Mouse (Mus musculus) intestine, embryonic 16.5 days (tissue): ENCODE measurements around the gene Gm37240. TPM values are rescaled to one million over a fixed set of nuclear protein-coding genes. Genes with fewer than 3 reads are reported as not detected.
A peak's percentile ranks its signal among the peaks of the same experiment; 100 is the strongest.

Experiments
- ATAC-seq: fragments of 200-750 bp; cut with Nextera tagmentation; 2 replicates; pipeline ENCODE4 v1.8.0; 2017; ENCODE audit warnings: moderate TSS enrichment, moderate library complexity
- H3K27ac ChIP-seq: fragments of 300-500 bp; sonication (generic); 2 replicates; pipeline ENCODE4 v1.5.1; 2014; ENCODE audit warnings: mild to moderate bottlenecking, low read length
- H3K27me3 ChIP-seq: fragments of 300-500 bp; sonication (generic); replicated peaks from 2 replicates; pipeline ENCODE4 v1.6.1; 2014; ENCODE audit warnings: low read length, control low read depth, mixed read lengths; ENCODE audit not compliant: control insufficient read depth, insufficient read depth
- H3K36me3 ChIP-seq: fragments of 300-500 bp; sonication (generic); 2 replicates; pipeline ENCODE4 v1.6.1; 2014; ENCODE audit warnings: low read length, control low read depth; ENCODE audit not compliant: control insufficient read depth, insufficient read depth
- H3K4me1 ChIP-seq: fragments of 300-500 bp; sonication (generic); 2 replicates; pipeline ENCODE4 v1.6.1; 2014; ENCODE audit warnings: low read length, control low read depth, mixed read lengths; ENCODE audit not compliant: control insufficient read depth, insufficient read depth
- H3K4me2 ChIP-seq: fragments of 300-500 bp; sonication (generic); 2 replicates; pipeline ENCODE4 v1.6.1; 2014; ENCODE audit warnings: low read depth, low read length, control low read depth
- H3K4me3 ChIP-seq: fragments of 300-500 bp; sonication (generic); 2 replicates; pipeline ENCODE4 v1.5.1; 2014; ENCODE audit warnings: mild to moderate bottlenecking, low read length
- H3K9ac ChIP-seq: fragments of 300-500 bp; sonication (generic); 2 replicates; pipeline ENCODE4 v1.6.1; 2014; ENCODE audit warnings: low read depth, low read length
- H3K9me3 ChIP-seq: fragments of 300-500 bp; sonication (generic); 2 replicates; pipeline ENCODE4 v1.6.1; 2016; ENCODE audit warnings: low read length, control low read depth; ENCODE audit not compliant: control insufficient read depth
- WGBS: fragments of 180-500 bp; shearing (Covaris S2); extraction: QIAGEN DNeasy Blood & Tissue Kit; methylation state at CpG from one replicate; pipeline ENCODE4 v1.1.7; 2014; 5-methylcytosine and 5-hydroxymethylcytosine counted together
- polyA plus RNA-seq: library from polyadenylated mRNA; unstranded; fragments of >200 nt; fragmentation: Nextera tagmentation; extraction: Ambion mirVana; gene quantifications from 2 replicates; pipeline ENCODE4 v1.2.1, GENCODE M21; 2015

Gene Gm37240
- polyA plus RNA-seq, 1 experiment from 2014 or later = 6.8 TPM

DNA sequence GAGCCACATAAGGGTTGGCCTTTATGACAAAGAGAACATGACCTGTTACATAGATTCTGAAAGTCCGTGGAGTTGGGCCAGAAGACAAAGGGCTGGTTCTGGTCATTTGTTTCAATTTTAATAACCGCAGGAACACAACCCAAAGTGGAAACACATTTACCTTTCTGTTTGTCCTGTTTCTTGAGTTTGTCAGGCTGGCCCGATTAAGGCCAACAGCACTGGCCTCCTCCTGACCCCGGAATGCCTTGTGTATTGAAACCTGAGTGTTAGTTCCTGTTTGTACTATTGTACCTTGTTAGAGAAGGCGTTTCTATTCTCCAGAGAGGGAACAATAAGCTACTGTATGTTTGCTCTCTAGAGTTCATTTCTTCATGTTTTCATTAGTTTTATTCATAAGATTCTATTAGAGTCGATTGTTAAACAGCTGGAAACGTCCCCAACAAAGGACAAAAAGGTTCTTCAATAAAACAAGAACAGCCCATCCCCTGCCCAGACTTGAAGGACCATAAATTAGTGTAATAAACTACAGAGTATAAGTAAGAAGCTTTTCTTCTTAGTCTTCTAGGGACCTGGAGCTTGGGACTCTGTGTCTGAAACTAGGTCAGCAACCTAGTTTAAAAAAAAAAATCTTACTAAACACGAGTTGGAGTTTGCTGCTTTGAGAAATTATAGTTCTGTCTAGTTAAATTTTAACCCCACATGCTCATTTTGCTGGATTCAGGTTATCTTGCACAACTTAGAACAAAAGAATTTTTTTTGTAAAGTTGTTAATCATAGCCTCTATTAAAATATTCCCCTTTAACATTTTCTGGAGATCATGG, 1112.9 kb downstream of the Gm37240 start:
- Histone ChIP-seq H3K4me2 (no peak overlapping the region), H3K4me1 (peaks cover 2% of the 10 kb centered on the region; the same call in 1 of the 2 replicates), H3K9me3 (no peaks in the 10 kb centered on the region), H3K36me3 (no peaks in the 10 kb centered on the region), H3K9ac (no peak overlapping the region), H3K27ac (peak overlapping the region; percentile 62), H3K27me3 (no peaks in the 10 kb centered on the region), H3K4me3 (no peak overlapping the region)
- peak; percentile 74 for ATAC-seq
- 38% methylated on average over 8 of the region's 8 CpGs for WGBS

GRCm38 (mm10) chr3:84771980-84772379, 1115.3 kb downstream of the Gm37240 start:
- no peaks in the 10 kb centered on the region for H3K36me3 ChIP-seq
- no peak overlapping the region for H3K9ac ChIP-seq
- no peaks in the 10 kb centered on the region for H3K27me3 ChIP-seq
- peak; percentile 56 for ATAC-seq
- H3K27ac ChIP-seq = no peak overlapping the region
- H3K9me3 ChIP-seq = no peaks in the 10 kb centered on the region
- H3K4me1 ChIP-seq = peaks cover 2% of the 10 kb centered on the region; the same call in 1 of the 2 replicates
- no peak overlapping the region for H3K4me2 ChIP-seq
- H3K4me3 ChIP-seq = no peak overlapping the region
- WGBS = 60% methylated on average over 2 of the region's 2 CpGs

DNA sequence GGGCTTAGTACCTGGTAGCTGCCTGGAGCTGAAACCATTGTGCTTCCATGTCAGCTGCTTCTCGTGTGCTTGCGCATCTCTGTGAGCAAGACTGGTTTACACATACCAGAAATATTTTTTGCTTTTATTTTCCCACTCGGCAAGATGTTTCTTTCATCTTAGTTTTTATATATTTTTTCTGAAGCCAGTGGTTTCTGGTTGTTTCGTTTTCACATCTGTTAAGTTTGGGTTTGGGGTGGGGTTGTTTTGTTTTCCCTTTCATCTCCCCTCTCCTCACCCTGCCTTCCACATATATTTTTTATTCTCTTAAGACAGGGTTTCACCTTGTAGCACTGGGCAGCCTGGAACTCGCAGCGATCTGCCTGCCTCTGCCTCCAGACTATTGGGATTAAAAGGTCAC, 1116.8 kb downstream of the Gm37240 start:
- no peaks in the 10 kb centered on the region for H3K36me3 ChIP-seq
- ATAC-seq = no peak
- no peak overlapping the region for H3K4me3 ChIP-seq
- no peak overlapping the region for H3K9ac ChIP-seq
- WGBS = 84% methylated on average over 6 of the region's 6 CpGs
- no peaks in the 10 kb centered on the region for H3K27me3 ChIP-seq
- H3K27ac ChIP-seq = no peak overlapping the region
- H3K9me3 ChIP-seq = no peaks in the 10 kb centered on the region
- no peaks in the 10 kb centered on the region for H3K4me1 ChIP-seq
- no peak overlapping the region for H3K4me2 ChIP-seq

- ATAC-seq = no peak
- WGBS = 71% methylated on average over 6 of the region's 6 CpGs
Measured at GRCm38 (mm10) chr3:84769411-84769810, 1117.9 kb downstream of the Gm37240 start.

GRCm38 (mm10) chr3:84768940-84769339, 1118.4 kb downstream of the Gm37240 start:
- Histone ChIP-seq H3K27ac (no peak overlapping the region), H3K27me3 (no peaks in the 10 kb centered on the region), H3K36me3 (no peaks in the 10 kb centered on the region), H3K9me3 (no peaks in the 10 kb centered on the region), H3K4me2 (no peak overlapping the region), H3K4me1 (no peaks in the 10 kb centered on the region), H3K9ac (no peak overlapping the region), H3K4me3 (no peak overlapping the region)
- 87% methylated on average over 4 of the region's 4 CpGs for WGBS
- no peak for ATAC-seq

More at GRCm38 (mm10) chr3:84769411-84769810, 1117.9 kb downstream of the Gm37240 start:
- no peak overlapping the region for H3K4me3 ChIP-seq
- H3K4me1 ChIP-seq = no peaks in the 10 kb centered on the region
- no peak overlapping the region for H3K9ac ChIP-seq
- H3K27ac ChIP-seq = no peak overlapping the region
- H3K27me3 ChIP-seq = no peaks in the 10 kb centered on the region
- H3K9me3 ChIP-seq = no peaks in the 10 kb centered on the region
- H3K36me3 ChIP-seq = no peaks in the 10 kb centered on the region
- H3K4me2 ChIP-seq = no peak overlapping the region

GRCm38 (mm10) chr3:84753816-84754215, 1133.5 kb downstream of the Gm37240 start:
- Histone ChIP-seq H3K9me3 (no peaks in the 10 kb centered on the region), H3K4me2 (no peak overlapping the region), H3K36me3 (no peaks in the 10 kb centered on the region), H3K9ac (no peak overlapping the region), H3K27me3 (no peaks in the 10 kb centered on the region), H3K4me1 (no peaks in the 10 kb centered on the region), H3K4me3 (no peak overlapping the region), H3K27ac (no peak overlapping the region)
- 88% methylated on average over 2 of the region's 2 CpGs for WGBS
- ATAC-seq = no peak

- H3K4me2 ChIP-seq = no peak overlapping the region
- ATAC-seq = no peak
- H3K27ac ChIP-seq = no peak overlapping the region
- no peak overlapping the region for H3K9ac ChIP-seq
- H3K27me3 ChIP-seq = no peaks in the 10 kb centered on the region
- H3K36me3 ChIP-seq = no peaks in the 10 kb centered on the region
- H3K9me3 ChIP-seq = no peaks in the 10 kb centered on the region
- H3K4me3 ChIP-seq = no peak overlapping the region
- 65% methylated on average over 5 of the region's 5 CpGs for WGBS
- peaks cover 9% of the 10 kb centered on the region for H3K4me1 ChIP-seq
Measured at GRCm38 (mm10) chr3:84749222-84749621, 1138.1 kb downstream of the Gm37240 start.

DNA sequence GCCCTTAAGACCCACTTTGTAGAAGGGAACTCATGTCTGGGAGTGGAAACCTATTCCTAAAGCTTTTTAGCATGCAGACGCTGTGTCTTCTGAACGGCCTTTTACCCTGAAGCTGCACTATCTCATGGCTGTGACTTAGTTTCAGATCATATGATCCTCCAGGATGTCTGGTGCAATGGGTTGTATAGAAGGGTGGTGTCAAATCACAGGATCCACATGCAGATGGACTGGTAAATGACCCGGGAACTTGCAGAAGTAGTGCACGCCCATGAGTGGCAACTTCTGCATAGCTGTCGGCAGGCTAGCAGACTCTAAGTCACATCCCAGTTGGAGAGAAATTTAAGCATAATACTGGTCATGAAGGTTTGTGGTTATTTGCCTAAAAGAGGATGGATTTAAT, 1139.2 kb downstream of the Gm37240 start:
- H3K4me1 ChIP-seq = peaks cover 9% of the 10 kb centered on the region
- H3K27ac ChIP-seq = no peak overlapping the region
- H3K9ac ChIP-seq = no peak overlapping the region
- H3K9me3 ChIP-seq = no peaks in the 10 kb centered on the region
- no peak overlapping the region for H3K4me2 ChIP-seq
- no peaks in the 10 kb centered on the region for H3K27me3 ChIP-seq
- no peaks in the 10 kb centered on the region for H3K36me3 ChIP-seq
- H3K4me3 ChIP-seq = no peak overlapping the region
- peak; percentile 51 for ATAC-seq
- WGBS = 69% methylated on average over 5 of the region's 5 CpGs

GRCm38 (mm10) chr3:84745537-84746189, 1141.7 kb downstream of the Gm37240 start:
- peak; percentile 88 for ATAC-seq
- 27% methylated on average over 18 of the region's 18 CpGs for WGBS
- H3K9ac ChIP-seq = no peak overlapping the region
- H3K9me3 ChIP-seq = no peaks in the 10 kb centered on the region
- H3K27ac ChIP-seq = peak overlapping the region; percentile 35
- H3K4me2 ChIP-seq = peak overlapping the region; percentile 6; the same call in 1 of the 2 replicates
- no peak overlapping the region; the same call in 1 of the 2 replicates for H3K4me3 ChIP-seq
- H3K27me3 ChIP-seq = no peaks in the 10 kb centered on the region
- H3K4me1 ChIP-seq = peaks cover 9% of the 10 kb centered on the region
- no peaks in the 10 kb centered on the region for H3K36me3 ChIP-seq
